Mouse (Mus musculus) testis, adult 2 months (tissue): ENCODE measurements around the gene Vps35l. TPM values are rescaled to one million over a fixed set of nuclear protein-coding genes. Genes with fewer than 3 reads are reported as not detected.

Source experiments
- H3K27ac ChIP-seq: fragments of 200-500 bp; 2 replicates; pipeline ENCODE4 v1.5.1; 2012; ENCODE audit warnings: low read depth, low read length; ENCODE audit not compliant: control insufficient read depth, insufficient read depth
- H3K27me3 ChIP-seq: fragments of 200-500 bp; 2 replicates; pipeline ENCODE4 v1.6.1; 2012; ENCODE audit warnings: mild to moderate bottlenecking, low read length, moderate library complexity; ENCODE audit not compliant: control insufficient read depth, insufficient read depth
- H3K36me3 ChIP-seq: fragments of 200-500 bp; 2 replicates; pipeline ENCODE4 v1.6.1; 2012; ENCODE audit warnings: mild to moderate bottlenecking, low read length; ENCODE audit not compliant: control insufficient read depth, insufficient read depth
- H3K4me1 ChIP-seq: fragments of 200-500 bp; 2 replicates; pipeline ENCODE4 v1.6.1; 2012; ENCODE audit warnings: low read length; ENCODE audit not compliant: control insufficient read depth, insufficient read depth
- H3K4me3 ChIP-seq: fragments of 200-500 bp; 2 replicates; pipeline ENCODE4 v1.5.1; 2012; ENCODE audit warnings: low read depth, mild to moderate bottlenecking, low read length, moderate library complexity, mixed read lengths; ENCODE audit not compliant: control insufficient read depth
- CTCF ChIP-seq: fragments of 200-500 bp; IDR thresholded peaks from 2 replicates; pipeline ENCODE4 v1.5.1; 2012; ENCODE audit warnings: low read depth, mild to moderate bottlenecking, inconsistent platforms, low read length, moderate library complexity; ENCODE audit not compliant: control insufficient read depth, insufficient read depth, insufficient replicate concordance
- POLR2A ChIP-seq: fragments of 200-500 bp; IDR thresholded peaks from 2 replicates; pipeline ENCODE4 v1.6.1; 2012; ENCODE audit warnings: low read depth, mild to moderate bottlenecking, inconsistent platforms, low read length, moderate library complexity; ENCODE audit not compliant: control insufficient read depth
- polyA plus RNA-seq: library from polyadenylated mRNA; depleted of rRNA; stranded (reverse); fragments of >200 nt; gene quantifications from 2 replicates; pipeline ENCODE4 v1.2.3, GENCODE M21; 2012; rRNA removed

Gene Vps35l
- polyA plus RNA-seq, 1 experiment = 29.5 TPM

- H3K27ac ChIP-seq = no peak overlapping the region
- no peaks in the 10 kb centered on the region for H3K27me3 ChIP-seq
- no peaks in the 10 kb centered on the region for H3K4me1 ChIP-seq
- no peak overlapping the region for H3K4me3 ChIP-seq
- no peaks in the 10 kb centered on the region; the same call in 1 of the 2 replicates for H3K36me3 ChIP-seq
- TF ChIP-seq POLR2A (no peak), CTCF (no peak)
Observed at GRCm38 (mm10) chr7:118879466-118880029, 139.5 kb downstream of the Vps35l start.

- Histone ChIP-seq H3K27me3 (no peaks in the 10 kb centered on the region), H3K27ac (no peak overlapping the region), H3K4me3 (no peak overlapping the region), H3K36me3 (no peaks in the 10 kb centered on the region; the same call in 1 of the 2 replicates), H3K4me1 (no peaks in the 10 kb centered on the region)
- TF ChIP-seq CTCF (no peak), POLR2A (no peak)
Observed at GRCm38 (mm10) chr7:118883957-118884356, 143.9 kb downstream of the Vps35l start.

GRCm38 (mm10) chr7:118884969-118885368 is 144.9 kb downstream of the Vps35l start:
- Histone ChIP-seq H3K4me1 (no peaks in the 10 kb centered on the region), H3K27me3 (no peaks in the 10 kb centered on the region), H3K36me3 (no peaks in the 10 kb centered on the region; the same call in 1 of the 2 replicates), H3K27ac (no peak overlapping the region), H3K4me3 (no peak overlapping the region)
- no peak for TF ChIP-seq POLR2A
- TF ChIP-seq CTCF = no peak

GRCm38 (mm10) chr7:118887303-118888055 is 147.5 kb downstream of the Vps35l start:
- Histone ChIP-seq H3K27ac (no peak overlapping the region), H3K4me1 (no peaks in the 10 kb centered on the region)
- TF ChIP-seq POLR2A (no peak), CTCF (no peak)

GRCm38 (mm10) chr7:118889046-118889680 is 149.1 kb downstream of the Vps35l start:
- Histone ChIP-seq H3K36me3 (no peaks in the 10 kb centered on the region; the same call in 1 of the 2 replicates), H3K4me1 (no peaks in the 10 kb centered on the region), H3K27ac (no peak overlapping the region), H3K4me3 (no peak overlapping the region), H3K27me3 (no peaks in the 10 kb centered on the region)
- TF ChIP-seq POLR2A (no peak), CTCF (no peak)

More at GRCm38 (mm10) chr7:118887303-118888055, 147.5 kb downstream of the Vps35l start:
- no peaks in the 10 kb centered on the region for H3K27me3 ChIP-seq
- no peak overlapping the region for H3K4me3 ChIP-seq
- H3K36me3 ChIP-seq = no peaks in the 10 kb centered on the region; the same call in 1 of the 2 replicates

Other genes starting within 250 kb of the Vps35l start
- gene Itpripl2, start 248.3 kb upstream of the Vps35l start, polyA plus RNA-seq = 0.49 and 0.57 TPM in 2 replicates
- gene Coq7, start 206.9 kb upstream of the Vps35l start, polyA plus RNA-seq = 23.7 and 25.5 TPM in 2 replicates
- gene Tmc7, start 155.5 kb upstream of the Vps35l start, polyA plus RNA-seq = 90.3 and 97.3 TPM in 2 replicates
- gene Tmc5, start 142.9 kb upstream of the Vps35l start, polyA plus RNA-seq = 72.4 and 74.2 TPM in 2 replicates
- gene Gde1, start 34.4 kb upstream of the Vps35l start, polyA plus RNA-seq = 162 and 164 TPM in 2 replicates
- 45.0 and 59.8 TPM in 2 replicates for gene Ccp110, start 27.7 kb upstream of the Vps35l start, polyA plus RNA-seq
- 41.3 and 47.7 TPM in 2 replicates for gene Iqck, start 115.5 kb downstream of the Vps35l start, polyA plus RNA-seq
- gene Knop1, start 116.0 kb downstream of the Vps35l start, polyA plus RNA-seq = 26.1 and 34.7 TPM in 2 replicates